Mouse (Mus musculus) embryo, embryonic 10 days (tissue): ENCODE results near the gene Lrrc58.

Experiments
- DNase-seq: peaks from one replicate; pipeline ENCODE4 v3.0.0-alpha.2; 2015; ENCODE audit warnings: low spot score

The Lrrc58 gene

DNA sequence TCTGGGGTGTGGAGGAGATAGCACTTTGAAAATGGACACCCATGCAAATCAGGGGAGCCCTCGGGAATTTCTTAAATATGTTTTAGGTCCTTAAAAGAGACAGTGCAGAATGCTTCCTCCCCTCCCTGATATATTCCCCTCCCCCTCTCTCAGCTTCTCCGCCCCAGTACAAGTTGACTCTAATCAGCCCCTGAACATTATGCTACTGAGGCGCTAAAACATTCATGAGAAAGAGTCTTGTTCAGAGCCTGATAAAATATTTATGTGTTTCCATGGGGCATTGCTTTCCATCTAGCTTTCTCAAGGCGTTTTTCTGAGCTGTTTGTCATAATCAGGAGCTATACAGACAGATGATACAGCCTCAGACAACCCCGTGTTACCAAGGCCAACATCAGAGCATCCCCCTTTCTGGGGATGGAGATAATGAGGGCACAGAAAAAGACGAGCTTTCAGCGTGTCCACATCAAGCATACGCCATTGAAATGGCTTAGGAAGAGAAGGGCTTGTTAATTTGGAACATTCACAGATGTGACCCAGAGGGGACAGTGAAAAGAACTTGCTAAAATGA lies 52.7 kb downstream of the Lrrc58 start:
- DNase-seq, result no peak

GRCm38 (mm10) chr16:37926087-37926486 lies 57.9 kb downstream of the Lrrc58 start:
- DNase-seq, result peak; percentile 25

- DNase-seq, result no peak
These were observed 58.9 kb downstream of the Lrrc58 start for GRCm38 (mm10) chr16:37927117-37927516.

- no peak for DNase-seq
These were observed 60.8 kb downstream of the Lrrc58 start for GRCm38 (mm10) chr16:37929006-37929405.

GRCm38 (mm10) chr16:37929626-37930025 lies 61.4 kb downstream of the Lrrc58 start:
- no peak for DNase-seq

DNA sequence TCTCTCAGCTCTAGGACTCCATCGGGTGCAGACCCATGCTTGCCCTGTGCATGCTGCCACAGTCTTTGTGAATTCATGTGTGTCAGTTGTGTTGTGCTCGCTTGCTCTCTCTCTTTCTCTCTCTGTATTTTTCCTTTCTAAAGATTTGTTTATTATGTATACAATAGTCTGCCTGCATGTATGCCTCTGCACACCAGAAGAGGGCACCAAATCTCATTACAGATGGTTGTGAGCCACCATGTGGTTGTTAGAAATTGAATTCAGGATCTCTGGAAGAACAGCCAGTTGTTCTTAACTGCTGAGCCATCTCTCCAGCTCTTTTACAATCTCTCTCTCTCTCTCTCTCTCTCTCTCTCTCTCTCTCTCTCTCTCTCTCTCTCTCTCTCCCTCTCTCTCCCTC lies 66.7 kb downstream of the Lrrc58 start:
- no peak for DNase-seq

GRCm38 (mm10) chr16:37937276-37937675 lies 69.1 kb downstream of the Lrrc58 start:
- DNase-seq, result no peak
